In genomic region chr15:31537706-31538105, GRCm38 (mm10) we compare ENCODE assay signal across 23 mouse cellular contexts. TPM values are rescaled to one million over a fixed set of nuclear protein-coding genes. Genes with fewer than 3 reads are reported as not detected.
A peak's percentile ranks its signal among the peaks of the same experiment; 100 is the strongest.
DNase-seq lines count a peak whose midpoint lies in the region; ATAC-seq and TF ChIP-seq lines count a peak whose summit lies in the region.
"Had no signal": no experiment of that assay in that cellular context is flagged by ENCODE, and none has a peak within 500 bp of the region (broad histone marks: within the 10 kb centered on the region; RNA-seq: fewer than 3 reads in every experiment).

No protein-coding gene starts in this region.

- no peak for DNase-seq in forebrain, embryonic 10.5 days (ENCODE audit: extremely low spot score, low spot score)
- DNase-seq in forebrain, embryonic 11.5 days (ENCODE audit: low spot score): no peak
- DNase-seq in heart, embryonic 10.5 days (ENCODE audit: low spot score): peak; percentile 54
- DNase-seq in midbrain, embryonic 11.5 days (ENCODE audit: low spot score, missing footprints): peak; percentile 51
- DNase-seq in left cerebral cortex, postnatal 25 days (ENCODE audit: low spot score in 2 of 2): no peak
- DNase-seq: adrenal gland, adult 2 months; adrenal gland, adult 8-10 months; adrenal gland, postnatal 10 days; adrenal gland, postnatal 14 days; adrenal gland, postnatal 25 days; adrenal gland, postnatal 36 days; B cell, adult 2 months; cerebellum, adult 11 months; cerebellum, adult 11-12 months; cerebellum, adult 18-20 months had no signal

- H3K4me1 ChIP-seq in forebrain, embryonic 10.5 days: peaks cover 50% of the 10 kb centered on the region
- peaks cover 15% of the 10 kb centered on the region for H3K4me1 ChIP-seq in forebrain, embryonic 11.5 days (replicated peaks; ENCODE audit: control insufficient read depth, insufficient read depth, low read length)
- H3K4me1 ChIP-seq in heart, embryonic 10.5 days: peaks cover 36% of the 10 kb centered on the region
- H3K4me1 ChIP-seq in heart, embryonic 12.5 days (replicated peaks): peaks cover 30% of the 10 kb centered on the region
- peaks cover 25% of the 10 kb centered on the region for H3K4me1 ChIP-seq in midbrain, embryonic 11.5 days (ENCODE audit: control insufficient read depth, insufficient read depth, low read length)
- peaks cover 33% of the 10 kb centered on the region for H3K4me1 ChIP-seq in midbrain, embryonic 13.5 days (replicated peaks)
- H3K4me1 ChIP-seq in E14TG2a.4 (replicated peaks; ENCODE audit: low read depth, low read length): peaks cover 37% of the 10 kb centered on the region

- no peak for TF ChIP-seq CTCF in E14TG2a.4 (conservative IDR thresholded peaks at IDR 0.05; ENCODE audit: low read length)

- H3K36me3 ChIP-seq in forebrain, embryonic 10.5 days (replicated peaks): no peaks in the 10 kb centered on the region
- H3K36me3 ChIP-seq in forebrain, embryonic 11.5 days (ENCODE audit: control insufficient read depth, insufficient read depth, low read length): no peaks in the 10 kb centered on the region
- no peaks in the 10 kb centered on the region for H3K36me3 ChIP-seq in heart, embryonic 10.5 days
- H3K36me3 ChIP-seq in heart, embryonic 12.5 days: no peaks in the 10 kb centered on the region
- no peaks in the 10 kb centered on the region for H3K36me3 ChIP-seq in midbrain, embryonic 11.5 days (ENCODE audit: control insufficient read depth, insufficient read depth, low read length)
- no peaks in the 10 kb centered on the region for H3K36me3 ChIP-seq in midbrain, embryonic 13.5 days
- H3K36me3 ChIP-seq in E14TG2a.4 (ENCODE audit: insufficient read depth, low read length): peaks cover 13% of the 10 kb centered on the region

- H3K27me3 ChIP-seq in forebrain, embryonic 10.5 days (ENCODE audit: poor library complexity, severe bottlenecking): no peaks in the 10 kb centered on the region
- no peaks in the 10 kb centered on the region for H3K27me3 ChIP-seq in forebrain, embryonic 11.5 days (ENCODE audit: control insufficient read depth, insufficient read depth, low read length)
- H3K27me3 ChIP-seq in heart, embryonic 10.5 days (ENCODE audit: insufficient read depth, poor library complexity, severe bottlenecking): no peaks in the 10 kb centered on the region
- no peaks in the 10 kb centered on the region for H3K27me3 ChIP-seq in heart, embryonic 12.5 days (replicated peaks)
- H3K27me3 ChIP-seq in midbrain, embryonic 11.5 days (ENCODE audit: control insufficient read depth, insufficient read depth, low read length): no peaks in the 10 kb centered on the region
- H3K27me3 ChIP-seq in midbrain, embryonic 13.5 days: no peaks in the 10 kb centered on the region
- H3K27me3 ChIP-seq in E14TG2a.4 (ENCODE audit: insufficient read depth, low read length): no peaks in the 10 kb centered on the region
- H3K27me3 ChIP-seq: CH12.LX, Patski had no signal

- peak overlapping the region; percentile 35; the same call in 1 of the 2 replicates for H3K27ac ChIP-seq in forebrain, embryonic 10.5 days
- no peak overlapping the region for H3K27ac ChIP-seq in forebrain, embryonic 11.5 days (ENCODE audit: low read depth, low read length)
- no peak overlapping the region for H3K27ac ChIP-seq in heart, embryonic 10.5 days
- no peak overlapping the region for H3K27ac ChIP-seq in heart, embryonic 12.5 days (ENCODE audit: poor library complexity, severe bottlenecking)
- H3K27ac ChIP-seq in midbrain, embryonic 11.5 days (ENCODE audit: low read depth, low read length): no peak overlapping the region
- H3K27ac ChIP-seq in midbrain, embryonic 13.5 days: no peak overlapping the region

- 97% methylated on average over 2 of the region's 2 CpGs for WGBS in forebrain, embryonic 10.5 days
- WGBS in forebrain, embryonic 11.5 days: 94% methylated on average over 2 of the region's 2 CpGs
- 83% methylated on average over 2 of the region's 2 CpGs for WGBS in heart, embryonic 10.5 days
- WGBS in heart, embryonic 12.5 days: 80% methylated on average over 2 of the region's 2 CpGs
- WGBS in midbrain, embryonic 11.5 days: 91% methylated on average over 2 of the region's 2 CpGs
- 97% methylated on average over 2 of the region's 2 CpGs for WGBS in midbrain, embryonic 13.5 days

- H3K4me3 ChIP-seq in forebrain, embryonic 10.5 days: no peak overlapping the region
- H3K4me3 ChIP-seq in forebrain, embryonic 11.5 days (ENCODE audit: low read depth, low read length): no peak overlapping the region
- no peak overlapping the region for H3K4me3 ChIP-seq in heart, embryonic 10.5 days
- no peak overlapping the region for H3K4me3 ChIP-seq in heart, embryonic 12.5 days
- no peak overlapping the region for H3K4me3 ChIP-seq in midbrain, embryonic 11.5 days (ENCODE audit: low read depth, low read length)
- H3K4me3 ChIP-seq in midbrain, embryonic 13.5 days (replicated peaks): no peak overlapping the region
- peak overlapping the region; percentile 14; the same call in 1 of the 2 replicates for H3K4me3 ChIP-seq in E14TG2a.4 (replicated peaks; ENCODE audit: low read length)

- ATAC-seq in forebrain, embryonic 11.5 days (replicated peaks; ENCODE audit: low FRiP score): no peak
- ATAC-seq in heart, embryonic 12.5 days (ENCODE audit: insufficient number of reproducible peaks, low FRiP score): no peak
- no peak for ATAC-seq in midbrain, embryonic 11.5 days (ENCODE audit: low FRiP score)
- ATAC-seq in midbrain, embryonic 13.5 days: no peak
- ATAC-seq: activated CD4-positive, CD25-positive, alpha-beta regulatory T cell, adult 4 months; CD4-positive, CD25-positive, alpha-beta regulatory T cell, adult 4 months; Patski had no signal

- H3K9ac ChIP-seq in forebrain, embryonic 11.5 days (ENCODE audit: low read length): no peak overlapping the region
- no peak overlapping the region for H3K9ac ChIP-seq in heart, embryonic 12.5 days
- no peak overlapping the region for H3K9ac ChIP-seq in midbrain, embryonic 11.5 days (ENCODE audit: low read length)
- H3K9ac ChIP-seq in midbrain, embryonic 13.5 days (replicated peaks): no peak overlapping the region

- H3K9me3 ChIP-seq in forebrain, embryonic 10.5 days: no peaks in the 10 kb centered on the region
- H3K9me3 ChIP-seq in forebrain, embryonic 11.5 days (ENCODE audit: control insufficient read depth, low read length): no peaks in the 10 kb centered on the region
- no peaks in the 10 kb centered on the region for H3K9me3 ChIP-seq in heart, embryonic 10.5 days
- H3K9me3 ChIP-seq in heart, embryonic 12.5 days (replicated peaks): no peaks in the 10 kb centered on the region
- H3K9me3 ChIP-seq in midbrain, embryonic 11.5 days (ENCODE audit: control insufficient read depth, low read length): no peaks in the 10 kb centered on the region
- no peaks in the 10 kb centered on the region for H3K9me3 ChIP-seq in midbrain, embryonic 13.5 days
- H3K9me3 ChIP-seq in E14TG2a.4 (ENCODE audit: low read length): peaks cover 54% of the 10 kb centered on the region

- intact Hi-C loops in left cerebral cortex, postnatal 25 days (cut with DNase I): loop anchor here (5.0 kb wide), 1 partner anchor 35 kb away; no protein-coding TSS in a partner anchor

- no peak overlapping the region for H3K4me2 ChIP-seq in forebrain, embryonic 11.5 days (ENCODE audit: low read depth, low read length, severe bottlenecking)
- no peak overlapping the region for H3K4me2 ChIP-seq in heart, embryonic 12.5 days
- no peak overlapping the region for H3K4me2 ChIP-seq in midbrain, embryonic 11.5 days
- H3K4me2 ChIP-seq in midbrain, embryonic 13.5 days (replicated peaks): no peak overlapping the region

RNA-seq across cellular contexts. Expression of gene March6, which starts 6.9 kb away (rescaled TPM):
- polyA plus RNA-seq in forebrain, embryonic 10.5 days (2016; fragmentation: Nextera tagmentation; extraction: Ambion mirVana): 44.0 and 44.9 TPM in 2 replicates
- polyA plus RNA-seq in forebrain, embryonic 11.5 days (2014; fragmentation: Nextera tagmentation; extraction: Ambion mirVana): 62.6 and 69.6 TPM in 2 replicates
- 30.5 and 37.3 TPM in 2 replicates for polyA plus RNA-seq in heart, embryonic 10.5 days (2016; fragmentation: Nextera tagmentation; extraction: Ambion mirVana)
- polyA plus RNA-seq in heart, embryonic 12.5 days (2016; fragmentation: Nextera tagmentation; extraction: Ambion mirVana): 41.3 and 41.9 TPM in 2 replicates
- 53.9 and 55.9 TPM in 2 replicates for polyA plus RNA-seq in midbrain, embryonic 11.5 days (2014; fragmentation: Nextera tagmentation; extraction: Ambion mirVana)
- polyA plus RNA-seq in midbrain, embryonic 13.5 days (2015; fragmentation: Nextera tagmentation; extraction: Ambion mirVana): 75.0 and 78.6 TPM in 2 replicates
- 100 to 1,000 TPM; 196 to 206 TPM for total RNA-seq in left cerebral cortex, postnatal 25 days (2021)

RNA-seq across cellular contexts. Expression of gene Cmbl, which starts 27.5 kb away (rescaled TPM):
- polyA plus RNA-seq in forebrain, embryonic 10.5 days (2016; fragmentation: Nextera tagmentation; extraction: Ambion mirVana): 1.9 and 2.1 TPM in 2 replicates
- polyA plus RNA-seq in forebrain, embryonic 11.5 days (2014; fragmentation: Nextera tagmentation; extraction: Ambion mirVana): 0.79 and 1.0 TPM in 2 replicates
- 7.3 and 8.4 TPM in 2 replicates for polyA plus RNA-seq in heart, embryonic 10.5 days (2016; fragmentation: Nextera tagmentation; extraction: Ambion mirVana)
- polyA plus RNA-seq in heart, embryonic 12.5 days (2016; fragmentation: Nextera tagmentation; extraction: Ambion mirVana): 6.6 and 8.0 TPM in 2 replicates
- polyA plus RNA-seq in midbrain, embryonic 11.5 days (2014; fragmentation: Nextera tagmentation; extraction: Ambion mirVana): 1.5 and 1.6 TPM in 2 replicates
- polyA plus RNA-seq in midbrain, embryonic 13.5 days (2015; fragmentation: Nextera tagmentation; extraction: Ambion mirVana): 3.1 and 4.0 TPM in 2 replicates
- total RNA-seq in left cerebral cortex, postnatal 25 days (2021): 10 to 100 TPM; 14.5 to 16.3 TPM
- total RNA-seq: CH12.LX, G1E had no signal
- polyA plus RNA-seq: CD4-positive, CD25-positive, alpha-beta regulatory T cell, adult 4 months; G1E had no signal

Comparison
In these comparisons a context has a peak if more than half of its experiments do, and no peak if none do; other contexts are left out.
1. DNase-seq: peak in heart, embryonic 10.5 days (single experiment) and midbrain, embryonic 11.5 days (single experiment); none in forebrain, embryonic 10.5 days (single experiment), forebrain, embryonic 11.5 days (single experiment) and left cerebral cortex, postnatal 25 days (0 of 2).